Mouse (Mus musculus): ENCODE data around the gene Nt5dc1.

DNA sequence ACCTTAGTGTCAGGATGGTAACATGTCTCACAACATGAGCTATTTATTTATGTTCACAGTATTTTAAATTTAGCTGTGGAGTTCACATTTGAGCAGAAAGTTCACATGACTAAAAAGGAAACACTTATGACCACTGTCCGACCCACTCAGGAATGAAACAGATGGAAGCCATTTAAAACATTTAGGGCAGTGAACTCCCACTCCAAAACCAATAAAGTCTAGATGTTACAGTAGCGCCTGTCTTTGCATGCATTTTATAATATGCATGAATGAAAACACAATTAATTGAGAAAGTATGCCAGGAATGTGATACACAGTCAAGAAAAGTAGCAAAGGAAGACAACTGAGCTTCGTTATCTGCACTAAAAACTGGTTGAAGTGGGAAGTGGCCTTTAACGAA is 66.2 kb downstream of the Nt5dc1 start:
- TF ChIP-seq POLR2A (IDR thresholded peaks at IDR 0.05; ENCODE audit: low read depth, low read length) (no peak), CTCF (IDR thresholded peaks at IDR 0.05; ENCODE audit: borderline replicate concordance, insufficient read depth, low read length) (no peak)
